In the genomic region with DNA sequence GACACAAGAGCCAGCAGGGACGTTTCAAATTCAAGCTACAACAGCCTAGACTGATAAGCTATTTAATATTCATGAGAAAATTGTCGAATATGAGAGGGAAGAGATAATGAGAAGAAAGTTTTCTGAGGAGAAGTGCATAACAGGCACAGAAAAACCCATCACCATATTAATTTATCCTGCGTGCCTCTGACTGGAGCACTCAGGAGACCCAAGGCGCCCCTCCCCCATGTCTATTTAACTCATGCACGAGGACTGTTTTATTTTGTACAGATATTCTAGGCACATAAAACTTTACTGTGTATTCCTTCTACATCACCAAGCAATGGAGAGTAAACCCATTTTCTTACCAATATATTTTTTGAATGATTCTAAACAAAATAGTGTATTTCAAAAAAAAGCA, we compare ENCODE assay signal across 28 mouse cellular contexts. TPM values are rescaled to one million over a fixed set of nuclear protein-coding genes. Genes with fewer than 3 reads are reported as not detected.
"Had no signal": no experiment of that assay in that cellular context is flagged by ENCODE, and none has a peak within 500 bp of the region (broad histone marks: within the 10 kb centered on the region; RNA-seq: fewer than 3 reads in every experiment).

No protein-coding gene starts in this region.

- H3K9ac ChIP-seq: embryonic facial prominence, embryonic 12.5 days; embryonic facial prominence, embryonic 13.5 days; embryonic facial prominence, embryonic 15.5 days; forebrain, embryonic 12.5 days; forebrain, embryonic 13.5 days; forebrain, embryonic 15.5 days had no signal

- DNase-seq: cerebellum, adult 2 months; cerebellum, adult 8-10 months; cerebellum, adult 9-10 months; cerebellum, adult 9-11 months; cerebellum, postnatal 10 days; cerebellum, postnatal 14 days; cerebellum, postnatal 25 days; cerebellum, postnatal 36 days; embryo, embryonic 11 days; gastrocnemius, adult 2 months; gastrocnemius, postnatal 10 days; gastrocnemius, postnatal 14 days; gastrocnemius, postnatal 25 days; gastrocnemius, postnatal 36 days; heart, adult 18-20 months; heart, adult 2 months had no signal

- H3K27ac ChIP-seq: embryonic facial prominence, embryonic 10.5 days; embryonic facial prominence, embryonic 12.5 days; embryonic facial prominence, embryonic 13.5 days; embryonic facial prominence, embryonic 15.5 days; forebrain, embryonic 10.5 days; forebrain, embryonic 12.5 days; forebrain, embryonic 13.5 days; forebrain, embryonic 15.5 days; gastrocnemius, adult 2 months; heart, adult 2 months had no signal

- H3K27me3 ChIP-seq: embryonic facial prominence, embryonic 12.5 days; embryonic facial prominence, embryonic 13.5 days; embryonic facial prominence, embryonic 15.5 days; forebrain, embryonic 12.5 days; forebrain, embryonic 13.5 days; forebrain, embryonic 15.5 days had no signal

- H3K4me1 ChIP-seq: embryonic facial prominence, embryonic 10.5 days; embryonic facial prominence, embryonic 12.5 days; embryonic facial prominence, embryonic 13.5 days; embryonic facial prominence, embryonic 15.5 days; forebrain, embryonic 12.5 days; forebrain, embryonic 13.5 days; forebrain, embryonic 15.5 days had no signal

- H3K9me3 ChIP-seq: embryonic facial prominence, embryonic 10.5 days; embryonic facial prominence, embryonic 12.5 days; embryonic facial prominence, embryonic 13.5 days; embryonic facial prominence, embryonic 15.5 days; forebrain, embryonic 10.5 days; forebrain, embryonic 12.5 days; forebrain, embryonic 13.5 days; forebrain, embryonic 15.5 days had no signal

- H3K36me3 ChIP-seq: embryonic facial prominence, embryonic 10.5 days; embryonic facial prominence, embryonic 12.5 days; embryonic facial prominence, embryonic 13.5 days; embryonic facial prominence, embryonic 15.5 days; forebrain, embryonic 10.5 days; forebrain, embryonic 12.5 days; forebrain, embryonic 15.5 days had no signal

- ATAC-seq: forebrain, embryonic 13.5 days; forebrain, embryonic 15.5 days; forebrain, embryonic 16.5 days had no signal

- H3K4me3 ChIP-seq: embryonic facial prominence, embryonic 10.5 days; embryonic facial prominence, embryonic 12.5 days; embryonic facial prominence, embryonic 13.5 days; embryonic facial prominence, embryonic 15.5 days; erythroblast, embryonic 14.5 days; forebrain, embryonic 10.5 days; forebrain, embryonic 12.5 days; forebrain, embryonic 13.5 days; forebrain, embryonic 15.5 days; gastrocnemius, adult 2 months; heart, adult 2 months had no signal

- H3K4me2 ChIP-seq: embryonic facial prominence, embryonic 12.5 days; embryonic facial prominence, embryonic 13.5 days; embryonic facial prominence, embryonic 15.5 days; forebrain, embryonic 12.5 days; forebrain, embryonic 13.5 days; forebrain, embryonic 15.5 days had no signal

RNA-seq across cellular contexts. Expression of a gene that starts 33.6 kb away (rescaled TPM):
- total RNA-seq: common myeloid progenitor, adult 5-6 weeks; granulocyte monocyte progenitor cell, adult 5-6 weeks had no signal
- polyA plus RNA-seq: erythroblast, embryonic 14.5 days had no signal
